Mouse (Mus musculus) megakaryocyte-erythroid progenitor cell, adult 5-6 weeks (primary cell): ENCODE results near the gene S100pbp. TPM values are rescaled to one million over a fixed set of nuclear protein-coding genes. Genes with fewer than 3 reads are reported as not detected.

Source experiments
- ATAC-seq: replicated peaks from 2 replicates; pipeline ENCODE4 v1.8.0; 2016; ENCODE audit warnings: mild to moderate bottlenecking, inconsistent platforms; ENCODE audit not compliant: severe bottlenecking, poor library complexity, low FRiP score, low TSS enrichment
- total RNA-seq, 2 experiments: library from RNA; stranded (forward) in 1 of 2; stranded (reverse) in 1 of 2; fragments of 200-1000, 215-1000 nt in 1 of 2; fragments of >200 nt in 1 of 2; fragmentation: Nextera tagmentation in 1 of 2; gene quantifications; 2 replicates each; pipeline ENCODE4 v1.2.3; 2014 to 2017

S100pbp gene
- total RNA-seq, 2 experiments from 2014 or later: 9.9 to 33.7 TPM

GRCm38 (mm10) chr4:129136579-129137391 lies 52.7 kb downstream of the S100pbp start, which contains the start of gene Fndc5:
Gene Fndc5, plus strand, starts transcription at chr4:129136999.
- ATAC-seq: no peak

GRCm38 (mm10) chr4:129136189-129136578 lies 53.3 kb downstream of the S100pbp start:
- no peak for ATAC-seq

- no peak for ATAC-seq
Measured at GRCm38 (mm10) chr4:129135637-129136036, 53.9 kb downstream of the S100pbp start.

- peak; percentile 36; the same call in 1 of the 2 replicates for ATAC-seq
Measured at GRCm38 (mm10) chr4:129134799-129135585, 54.5 kb downstream of the S100pbp start.

- ATAC-seq: no peak
Measured at GRCm38 (mm10) chr4:129130755-129131303, 58.7 kb downstream of the S100pbp start.

- 0 out of 2 replicates have a peak, but pooled peaks have one; percentile 24 for ATAC-seq
Measured at GRCm38 (mm10) chr4:129130149-129130548, 59.4 kb downstream of the S100pbp start.

GRCm38 (mm10) chr4:129129387-129129786 lies 60.1 kb downstream of the S100pbp start:
- ATAC-seq: no peak

- no peak for ATAC-seq
Measured at GRCm38 (mm10) chr4:129128582-129129338, 60.8 kb downstream of the S100pbp start.

GRCm38 (mm10) chr4:129125736-129126451 lies 63.6 kb downstream of the S100pbp start:
- ATAC-seq: no peak; the same call in 1 of the 2 replicates

- ATAC-seq: no peak
Measured at GRCm38 (mm10) chr4:129124652-129125146, 64.8 kb downstream of the S100pbp start.

- no peak for ATAC-seq
Measured at GRCm38 (mm10) chr4:129122719-129123118, 66.8 kb downstream of the S100pbp start.

- ATAC-seq: no peak
Measured at GRCm38 (mm10) chr4:129122107-129122506, 67.4 kb downstream of the S100pbp start.

- ATAC-seq: no peak
Measured at GRCm38 (mm10) chr4:129121569-129122086, 67.9 kb downstream of the S100pbp start, which contains the start of gene Hpca. Gene Hpca, minus strand, starts transcription at chr4:129122036.

GRCm38 (mm10) chr4:129120520-129121445 lies 68.7 kb downstream of the S100pbp start:
- ATAC-seq: peak; percentile 76

GRCm38 (mm10) chr4:129119708-129120107 lies 69.8 kb downstream of the S100pbp start:
- ATAC-seq: no peak

- no peak for ATAC-seq
Measured at GRCm38 (mm10) chr4:129117720-129118510, 71.6 kb downstream of the S100pbp start.
